23 mouse cellular contexts compared by ENCODE assay signal in genomic region chr10:105186636-105187035, GRCm38 (mm10).
DNase-seq lines count a peak whose midpoint lies in the region; ATAC-seq lines count a peak whose summit lies in the region.
"Had no signal": no experiment of that assay in that cellular context is flagged by ENCODE, and none has a peak within 500 bp of the region (broad histone marks: within the 10 kb centered on the region; RNA-seq: fewer than 3 reads in every experiment).

No protein-coding gene starts in this region.

- no peaks in the 10 kb centered on the region for H3K27me3 ChIP-seq in forebrain, embryonic 15.5 days
- H3K27me3 ChIP-seq in hindbrain, embryonic 13.5 days = no peaks in the 10 kb centered on the region
- no peaks in the 10 kb centered on the region for H3K27me3 ChIP-seq in liver, embryonic 12.5 days (replicated peaks)
- H3K27me3 ChIP-seq: embryonic facial prominence, embryonic 12.5 days; embryonic facial prominence, embryonic 15.5 days; hindbrain, embryonic 15.5 days had no signal

- H3K9ac ChIP-seq in forebrain, embryonic 15.5 days (replicated peaks) = no peak overlapping the region
- no peak overlapping the region for H3K9ac ChIP-seq in hindbrain, embryonic 13.5 days
- H3K9ac ChIP-seq in liver, embryonic 12.5 days = no peak overlapping the region
- H3K9ac ChIP-seq: embryonic facial prominence, embryonic 12.5 days; embryonic facial prominence, embryonic 15.5 days; hindbrain, embryonic 15.5 days had no signal

- H3K4me2 ChIP-seq in forebrain, embryonic 15.5 days (replicated peaks) = no peak overlapping the region
- H3K4me2 ChIP-seq in hindbrain, embryonic 13.5 days = no peak overlapping the region
- H3K4me2 ChIP-seq in liver, embryonic 12.5 days = no peak overlapping the region
- H3K4me2 ChIP-seq: embryonic facial prominence, embryonic 12.5 days; embryonic facial prominence, embryonic 15.5 days; heart, embryonic 11.5 days; hindbrain, embryonic 15.5 days had no signal

- 94% methylated on average over 5 of the region's 5 CpGs for WGBS in forebrain, embryonic 15.5 days
- 95% methylated on average over 5 of the region's 5 CpGs for WGBS in hindbrain, embryonic 13.5 days
- 19% methylated on average over 5 of the region's 5 CpGs for WGBS in liver, embryonic 12.5 days (ENCODE audit: insufficient replicate concordance)

- no peaks in the 10 kb centered on the region for H3K36me3 ChIP-seq in forebrain, embryonic 15.5 days
- H3K36me3 ChIP-seq in hindbrain, embryonic 13.5 days = no peaks in the 10 kb centered on the region; the same call in 1 of the 2 replicates
- H3K36me3 ChIP-seq in liver, embryonic 12.5 days = no peaks in the 10 kb centered on the region
- H3K36me3 ChIP-seq: hindbrain, embryonic 15.5 days had no signal

- peak; percentile 94 for DNase-seq in 416B (ENCODE audit: low read depth)
- DNase-seq in c-Kit-positive CD71-negative TER-119-negative erythroid progenitor cells, embryonic 14.5 days (ENCODE audit: low read depth) = peak; percentile 8
- DNase-seq: adrenal gland, adult 8-10 months; adrenal gland, postnatal 25 days; cerebellum, adult 18-20 months; cerebellum, adult 9-10 months; cerebellum, postnatal 14 days; gastrocnemius, postnatal 10 days; gastrocnemius, postnatal 36 days; heart, adult 11 months; heart, postnatal 36 days had no signal

- peak; percentile 99 to 100 for ATAC-seq in hematopoietic stem cell, adult 5-6 weeks (replicated peaks in 1 of 2; ENCODE audit: insufficient read depth in 1 of 2, low FRiP score in 2 of 2, low TSS enrichment in 1 of 2, low read depth in 1 of 2, poor library complexity in 2 of 2, severe bottlenecking in 2 of 2)
- no peak for ATAC-seq in forebrain, embryonic 15.5 days (replicated peaks)
- ATAC-seq in hindbrain, embryonic 13.5 days (ENCODE audit: low FRiP score) = no peak
- ATAC-seq in liver, embryonic 12.5 days = no peak
- ATAC-seq: activated CD4-positive, CD25-positive, alpha-beta regulatory T cell, adult 4 months; CD4-positive, CD25-positive, alpha-beta regulatory T cell, adult 4 months; forebrain, embryonic 14.5 days; intestine, postnatal 0 days had no signal

- no peaks in the 10 kb centered on the region for H3K9me3 ChIP-seq in forebrain, embryonic 15.5 days
- H3K9me3 ChIP-seq in hindbrain, embryonic 13.5 days = no peaks in the 10 kb centered on the region
- no peaks in the 10 kb centered on the region for H3K9me3 ChIP-seq in liver, embryonic 12.5 days (replicated peaks)
- H3K9me3 ChIP-seq: embryonic facial prominence, embryonic 12.5 days; embryonic facial prominence, embryonic 15.5 days; hindbrain, embryonic 15.5 days had no signal

- no peak overlapping the region for H3K4me3 ChIP-seq in forebrain, embryonic 15.5 days
- no peak overlapping the region for H3K4me3 ChIP-seq in hindbrain, embryonic 13.5 days
- no peak overlapping the region for H3K4me3 ChIP-seq in liver, embryonic 12.5 days
- H3K4me3 ChIP-seq: embryonic facial prominence, embryonic 12.5 days; embryonic facial prominence, embryonic 15.5 days; hindbrain, embryonic 15.5 days had no signal

- H3K4me1 ChIP-seq in forebrain, embryonic 15.5 days = no peaks in the 10 kb centered on the region
- H3K4me1 ChIP-seq in hindbrain, embryonic 13.5 days (replicated peaks) = no peaks in the 10 kb centered on the region
- H3K4me1 ChIP-seq in liver, embryonic 12.5 days = no peaks in the 10 kb centered on the region
- H3K4me1 ChIP-seq: embryonic facial prominence, embryonic 12.5 days; embryonic facial prominence, embryonic 15.5 days; hindbrain, embryonic 15.5 days had no signal

- no peak overlapping the region for H3K27ac ChIP-seq in forebrain, embryonic 15.5 days (replicated peaks)
- no peak overlapping the region for H3K27ac ChIP-seq in hindbrain, embryonic 13.5 days
- H3K27ac ChIP-seq in liver, embryonic 12.5 days = no peak overlapping the region
- H3K27ac ChIP-seq: embryonic facial prominence, embryonic 12.5 days; embryonic facial prominence, embryonic 15.5 days; hindbrain, embryonic 15.5 days had no signal

Comparison
In these comparisons a context has a peak if more than half of its experiments do, and no peak if none do; other contexts are left out.
1. ATAC-seq: peak in hematopoietic stem cell, adult 5-6 weeks (2 of 2); none in forebrain, embryonic 15.5 days (single experiment), hindbrain, embryonic 13.5 days (single experiment) and liver, embryonic 12.5 days (single experiment).